Mouse (Mus musculus) R1 (cell line): Measurements from ENCODE around the gene Apbb1.
A peak's percentile ranks its signal among the peaks of the same experiment; 100 is the strongest.

Experiments used
- DNase-seq: peaks from one replicate; pipeline ENCODE4 v3.0.0-alpha.2; 2018; ENCODE audit warnings: low read depth, low spot score

The Apbb1 gene

GRCm38 (mm10) chr7:105570756-105571155 lies 10.7 kb downstream of the Apbb1 start:
- DNase-seq, result no peak

- DNase-seq, result no peak
These were observed 11.6 kb downstream of the Apbb1 start for GRCm38 (mm10) chr7:105569512-105570496.

- peak; percentile 58 for DNase-seq
These were observed 12.4 kb downstream of the Apbb1 start for GRCm38 (mm10) chr7:105568988-105569471.

GRCm38 (mm10) chr7:105568583-105568982 lies 12.9 kb downstream of the Apbb1 start:
- DNase-seq, result no peak

GRCm38 (mm10) chr7:105565071-105565836 lies 16.2 kb downstream of the Apbb1 start:
- no peak for DNase-seq

GRCm38 (mm10) chr7:105563367-105563766 lies 18.1 kb downstream of the Apbb1 start:
- DNase-seq, result no peak

- no peak for DNase-seq
These were observed 19.1 kb downstream of the Apbb1 start for GRCm38 (mm10) chr7:105562317-105562716.

GRCm38 (mm10) chr7:105559016-105559415 lies 22.4 kb downstream of the Apbb1 start:
- no peak for DNase-seq

- DNase-seq, result no peak
These were observed 23.8 kb downstream of the Apbb1 start for GRCm38 (mm10) chr7:105557671-105558070.

GRCm38 (mm10) chr7:105556406-105556805 lies 25.0 kb downstream of the Apbb1 start:
- DNase-seq, result no peak

GRCm38 (mm10) chr7:105555571-105555970 lies 25.9 kb downstream of the Apbb1 start:
- no peak for DNase-seq

GRCm38 (mm10) chr7:105554212-105554942 lies 27.1 kb downstream of the Apbb1 start, which contains the start of gene Smpd1:
Smpd1 (plus strand) TSS chr7:105554360.
- DNase-seq, result peak; percentile 86

GRCm38 (mm10) chr7:105553456-105554211 lies 27.8 kb downstream of the Apbb1 start:
- DNase-seq, result no peak

GRCm38 (mm10) chr7:105549035-105549434 lies 32.4 kb downstream of the Apbb1 start:
- DNase-seq, result no peak

- DNase-seq, result no peak
These were observed 33.5 kb downstream of the Apbb1 start for GRCm38 (mm10) chr7:105547970-105548369.

GRCm38 (mm10) chr7:105545986-105546385 lies 35.5 kb downstream of the Apbb1 start:
- peak; percentile 57 for DNase-seq

- DNase-seq, result peak; percentile 32
These were observed 47.3 kb downstream of the Apbb1 start for GRCm38 (mm10) chr7:105534162-105534561.

- DNase-seq, result no peak
These were observed 53.4 kb downstream of the Apbb1 start for GRCm38 (mm10) chr7:105528094-105528493.

GRCm38 (mm10) chr7:105527306-105527937 lies 54.0 kb downstream of the Apbb1 start:
- peak; percentile 17 for DNase-seq

- no peak for DNase-seq
These were observed 57.2 kb downstream of the Apbb1 start for GRCm38 (mm10) chr7:105524222-105524621.
